Mouse (Mus musculus): ENCODE measurements around the gene Carnmt1.
"Not testable (repeated sequence)": the region's sequence is repeated elsewhere in the genome, so short reads cannot be mapped to it uniquely, and the experiment has no call there.

Gene Carnmt1

DNA sequence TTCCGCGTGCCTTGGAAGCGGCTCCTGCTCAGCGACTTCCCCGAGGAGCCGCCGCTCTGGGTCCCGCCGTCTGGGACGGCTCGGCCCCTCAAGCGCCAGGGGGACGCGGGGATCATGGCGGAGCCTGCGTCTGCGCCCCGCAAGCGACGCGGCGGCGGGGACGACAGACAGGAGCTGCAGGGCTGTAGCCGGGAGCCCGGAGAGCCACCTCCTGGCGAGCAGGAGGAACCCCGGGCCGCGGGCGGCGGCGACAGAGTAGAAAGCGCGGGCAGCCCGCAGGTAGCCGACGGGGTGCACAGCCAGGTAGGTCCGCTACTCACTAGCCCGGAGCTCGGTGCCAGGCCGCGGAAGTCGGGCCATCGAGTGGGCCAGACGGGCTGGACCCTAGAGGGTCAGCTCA, 42.8 kb downstream of the Carnmt1 start:
- DNase-seq (ENCODE audit: low read depth) = not testable (repeated sequence)

DNA sequence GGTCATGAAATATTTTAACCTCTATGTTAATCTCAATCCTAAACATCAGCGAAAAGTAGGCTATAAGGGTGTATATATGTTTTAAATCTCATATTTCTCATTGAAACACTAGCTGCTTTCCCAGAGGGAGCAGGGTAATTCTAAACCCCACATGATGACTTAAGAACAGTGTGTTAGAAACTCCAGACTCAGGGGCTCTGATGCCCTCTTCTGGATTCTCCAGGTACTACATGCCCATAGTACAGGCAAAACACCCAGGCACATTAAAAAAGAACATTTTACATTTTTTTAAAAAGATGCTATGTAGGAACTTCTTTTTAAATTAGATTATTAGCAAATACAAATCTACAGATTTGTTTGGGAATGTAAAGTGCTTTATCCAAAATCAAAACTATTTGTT, 45.8 kb downstream of the Carnmt1 start:
- DNase-seq (ENCODE audit: low read depth) = peak; percentile 62

DNA sequence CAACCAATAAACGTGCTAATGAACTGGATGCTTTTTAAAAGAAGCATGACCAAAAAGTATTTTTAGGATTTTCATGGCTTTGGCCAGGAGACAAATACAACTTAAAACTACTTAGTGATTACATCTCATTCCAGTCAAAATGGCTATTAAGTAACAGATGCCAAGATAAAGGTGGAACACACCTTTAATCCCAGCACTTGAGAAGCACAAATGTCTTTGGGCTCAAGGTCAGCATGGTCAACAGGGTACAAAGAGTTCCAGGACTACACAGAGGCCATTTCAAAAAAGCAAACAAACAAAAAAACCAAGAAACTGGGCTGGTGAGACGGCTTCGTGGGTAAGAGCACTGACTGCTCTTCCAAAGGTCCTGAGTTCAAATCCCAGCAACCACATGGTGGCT, 49.8 kb downstream of the Carnmt1 start:
- DNase-seq (ENCODE audit: low read depth) = no peak

DNA sequence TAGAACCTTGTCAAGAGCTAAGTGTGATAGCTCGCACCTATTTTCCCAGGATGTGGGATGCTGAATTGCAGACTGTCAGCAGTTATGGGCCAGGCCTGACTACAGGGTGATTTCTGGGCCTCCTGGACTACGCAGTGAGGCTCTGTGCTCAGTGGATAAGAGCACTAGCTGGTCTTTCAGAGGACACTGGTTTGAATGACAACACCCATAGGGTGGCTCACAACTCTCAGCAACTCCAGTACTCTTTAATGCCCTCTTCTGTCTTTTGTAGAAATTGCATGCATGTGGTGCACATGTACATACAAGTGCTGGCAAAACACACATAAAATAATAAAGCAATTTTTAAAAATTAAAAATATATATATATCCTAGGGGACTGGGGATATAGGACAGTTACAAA, 54.6 kb downstream of the Carnmt1 start:
- no peak for DNase-seq (ENCODE audit: low read depth)

DNA sequence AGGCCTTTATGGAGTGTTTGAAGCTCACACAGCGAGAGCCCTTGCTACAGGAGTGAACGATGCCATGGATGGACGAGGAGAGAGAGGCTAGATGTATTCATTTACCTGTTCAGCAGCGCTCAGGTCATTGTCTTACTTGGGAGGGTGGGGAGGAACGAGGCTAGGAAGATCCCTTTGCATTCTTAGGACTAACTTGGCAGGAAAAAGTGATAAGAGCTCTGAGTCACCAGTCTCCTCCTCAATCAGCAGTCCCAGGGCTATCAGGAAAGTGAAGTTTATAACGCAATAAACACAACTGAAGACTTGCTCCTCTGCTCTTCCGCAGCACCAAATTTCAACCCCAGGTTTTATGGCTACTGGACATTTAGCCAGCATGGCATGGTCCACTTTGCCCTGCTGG, 59.7 kb downstream of the Carnmt1 start:
- DNase-seq (ENCODE audit: low read depth) = no peak

DNA sequence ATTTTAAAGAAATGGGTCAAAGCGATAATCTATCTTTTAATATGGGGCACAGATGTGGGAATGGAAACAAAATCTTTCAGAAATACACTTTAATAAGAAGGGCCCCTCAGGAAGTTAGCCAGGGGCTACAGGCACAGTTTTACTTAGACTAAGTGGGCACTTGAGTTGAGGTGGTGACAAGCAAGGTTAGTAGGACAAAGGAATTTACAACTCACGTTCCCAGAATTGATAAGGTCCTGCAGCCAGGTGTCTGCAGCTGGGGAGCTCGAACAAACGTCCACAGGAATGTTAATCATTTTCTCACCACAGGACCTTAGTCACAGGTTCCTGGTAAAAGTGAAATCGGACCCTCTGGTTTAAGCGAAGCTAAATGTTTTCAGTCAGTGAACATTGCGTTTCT, 60.5 kb downstream of the Carnmt1 start:
- DNase-seq (ENCODE audit: low read depth) = no peak

DNA sequence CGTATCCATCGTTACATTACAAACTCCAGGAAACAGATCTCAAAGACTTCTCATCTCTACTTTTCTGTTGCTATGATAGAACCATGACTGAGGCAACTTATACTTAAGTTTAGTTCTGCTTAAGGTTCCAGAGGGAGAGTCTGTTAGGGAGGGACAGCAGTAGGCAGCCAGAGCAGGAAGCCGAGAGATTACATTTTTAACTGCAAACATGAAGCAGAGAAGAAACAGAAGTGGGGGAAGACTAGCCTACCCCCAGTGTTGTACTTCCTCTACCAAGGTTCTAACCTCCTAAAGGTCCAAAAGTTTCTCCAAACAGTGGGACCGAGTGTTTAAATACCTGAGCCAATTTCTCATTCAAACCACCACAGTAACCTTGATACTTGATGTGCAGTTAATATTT, 65.3 kb downstream of the Carnmt1 start:
- no peak for DNase-seq (ENCODE audit: low read depth)

DNA sequence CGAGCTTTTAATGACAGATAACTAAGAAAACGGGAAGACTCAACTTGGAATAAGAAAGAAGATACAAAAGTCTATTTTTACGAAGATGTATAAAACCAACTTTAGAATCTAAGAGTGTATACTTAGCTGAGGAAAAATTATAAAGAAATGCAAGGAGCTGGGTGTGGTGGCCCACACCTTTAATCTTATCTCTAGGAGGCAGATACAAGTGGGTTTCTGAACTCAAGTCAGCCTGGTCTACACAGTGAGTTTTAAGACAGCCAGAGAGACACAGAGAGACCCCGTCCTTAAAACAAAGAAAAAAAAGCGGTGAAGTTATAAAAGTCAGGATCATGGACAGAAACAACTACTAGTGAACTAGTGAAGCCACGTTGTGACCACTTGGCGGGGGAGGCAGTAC, 68.6 kb downstream of the Carnmt1 start:
- no peak for DNase-seq (ENCODE audit: low read depth)

DNA sequence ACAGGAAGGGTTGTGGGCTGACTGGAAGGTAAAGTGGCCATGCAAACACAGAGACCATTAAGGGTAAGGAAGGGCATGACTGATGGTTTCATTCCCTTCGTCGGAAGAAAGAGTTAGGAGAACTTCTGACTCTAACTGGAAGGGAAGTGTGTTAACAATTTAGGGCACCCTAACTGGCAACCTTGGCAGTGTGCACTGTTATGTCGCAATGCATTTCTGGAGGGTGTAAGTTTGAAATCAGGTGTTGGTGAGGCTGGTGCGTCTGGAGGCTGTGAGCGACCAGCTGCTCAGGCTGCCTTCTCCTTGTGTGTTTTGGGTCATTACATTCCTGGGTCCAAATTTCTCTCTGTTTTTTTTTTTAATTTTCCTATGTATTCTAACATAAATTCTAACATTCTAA, 73.4 kb downstream of the Carnmt1 start:
- peak; percentile 46 for DNase-seq (ENCODE audit: low read depth)

DNA sequence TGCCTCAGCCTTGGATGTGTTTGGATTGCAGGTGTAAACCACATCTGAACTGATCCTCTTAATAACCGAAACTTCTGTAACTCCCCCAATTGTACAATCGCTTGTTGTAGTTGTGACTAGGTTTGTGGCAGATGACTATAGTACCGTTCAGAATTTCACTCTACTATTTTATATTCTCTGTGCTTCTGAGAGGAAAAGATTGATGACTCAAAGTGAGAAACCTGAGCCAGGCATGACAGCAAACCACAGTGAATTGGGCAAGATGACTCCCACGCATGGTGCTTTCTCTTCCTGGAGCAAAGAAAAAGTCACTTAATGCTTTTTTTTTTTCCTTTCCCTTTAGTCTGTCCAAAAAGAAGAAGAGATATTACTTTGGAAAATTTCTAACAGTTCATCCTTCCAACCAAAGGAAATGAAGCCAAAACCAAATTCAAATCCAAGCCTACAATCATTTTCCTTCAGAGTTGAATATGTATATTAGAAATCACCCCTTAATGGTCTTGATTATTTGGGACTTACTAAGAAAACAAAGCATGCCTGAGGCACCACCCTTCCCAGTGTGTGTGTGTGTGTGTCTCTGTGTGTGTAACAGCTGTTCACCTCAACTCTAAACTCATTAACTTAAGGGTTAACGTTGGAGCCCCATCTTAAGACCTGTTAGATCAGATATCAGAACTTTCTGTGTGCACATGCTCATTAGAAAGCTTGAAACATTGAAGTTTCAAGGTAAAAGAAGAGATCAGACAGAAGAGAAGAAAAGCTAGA, 76.2 kb downstream of the Carnmt1 start:
- peak; percentile 77 for DNase-seq (ENCODE audit: low read depth)

DNA sequence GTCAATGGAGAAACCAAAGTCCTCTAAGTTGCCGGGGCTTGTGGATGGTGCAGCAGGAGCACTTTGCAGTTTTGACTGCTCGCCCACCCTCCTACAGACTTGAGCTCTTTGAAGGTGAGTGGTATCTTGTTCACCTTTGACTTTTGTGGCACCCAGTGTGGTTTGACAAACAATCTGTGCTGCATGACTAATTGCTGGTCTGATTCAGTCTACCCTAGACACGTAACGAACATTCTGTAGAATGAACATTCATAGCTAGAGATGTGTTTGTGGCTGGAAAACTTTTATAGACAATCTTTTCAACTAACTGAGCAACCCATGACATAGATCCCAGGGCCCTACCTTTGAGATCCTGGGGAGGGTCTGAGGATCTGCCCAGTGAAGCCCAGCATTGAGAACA, 76.8 kb downstream of the Carnmt1 start:
- DNase-seq (ENCODE audit: low read depth) = no peak

DNA sequence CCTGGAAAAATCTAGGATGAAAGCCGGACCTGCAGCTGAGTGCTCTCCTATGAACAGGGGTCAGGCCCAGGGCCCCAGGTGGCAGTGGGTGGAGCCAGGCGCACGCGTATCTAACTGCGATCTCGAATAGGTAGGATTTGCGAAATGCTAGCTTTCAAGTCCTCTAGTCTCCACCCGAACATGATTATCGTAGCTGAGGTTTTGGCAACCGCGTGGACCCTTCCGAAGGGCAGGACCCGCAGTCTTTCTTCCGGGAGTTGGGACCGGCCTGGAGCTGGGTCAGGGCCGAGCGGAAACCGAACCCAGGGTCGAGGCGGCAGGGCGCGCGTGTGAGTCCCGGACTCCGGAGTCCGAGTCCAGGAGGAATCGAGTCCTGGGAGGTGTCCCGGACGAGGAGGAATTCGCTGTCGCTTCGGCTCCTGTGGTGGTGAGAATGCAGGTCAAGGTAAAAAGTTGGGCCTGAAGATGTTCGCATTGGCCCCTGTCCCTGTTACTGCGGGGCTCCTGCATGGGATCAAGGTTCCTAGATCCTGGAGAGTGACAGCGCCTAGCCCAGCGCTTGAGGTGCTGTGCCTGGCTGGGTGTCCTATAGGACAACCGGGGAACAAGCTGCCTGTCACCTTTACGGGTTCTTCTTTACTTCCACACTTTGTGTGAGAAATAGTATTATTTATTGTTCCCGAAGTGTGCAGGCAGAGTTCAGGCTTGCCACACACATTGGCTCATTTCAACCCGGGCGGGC, 79.2 kb downstream of the Carnmt1 start, which contains the start of gene Trpm6:
Trpm6 (plus strand) TSS at position 386 of the 742 bp plus-strand sequence.
- no peak for DNase-seq (ENCODE audit: low read depth)

All from fibroblast of lung, adult 2 months (primary cell).